Mouse (Mus musculus) embryonic facial prominence, embryonic 10.5 days (tissue): ENCODE measurements around the gene Gna13. TPM values are rescaled to one million over a fixed set of nuclear protein-coding genes. Genes with fewer than 3 reads are reported as not detected.

Source experiments
- DNase-seq: peaks from one replicate; pipeline ENCODE4 v3.0.0-alpha.2; 2017; ENCODE audit warnings: low spot score
- H3K27ac ChIP-seq: fragments of 300-500 bp; sonication (generic); replicated peaks from 2 replicates; pipeline ENCODE4 v1.5.1; 2016; ENCODE audit warnings: mild to moderate bottlenecking
- H3K27me3 ChIP-seq: fragments of 300-500 bp; sonication (generic); replicated peaks from 2 replicates; pipeline ENCODE4 v1.6.1; 2016; ENCODE audit warnings: low read depth, mild to moderate bottlenecking; ENCODE audit not compliant: poor library complexity, severe bottlenecking
- H3K36me3 ChIP-seq: fragments of 300-500 bp; sonication (generic); replicated peaks from 2 replicates; pipeline ENCODE4 v1.6.1; 2016; ENCODE audit warnings: mild to moderate bottlenecking, moderate library complexity
- H3K4me1 ChIP-seq: fragments of 300-500 bp; sonication (generic); 2 replicates; pipeline ENCODE4 v1.6.1; 2016
- H3K4me3 ChIP-seq: fragments of 300-500 bp; sonication (generic); 2 replicates; pipeline ENCODE4 v1.5.1; 2016; ENCODE audit warnings: mild to moderate bottlenecking, moderate library complexity
- H3K9me3 ChIP-seq: fragments of 300-500 bp; sonication (generic); 2 replicates; pipeline ENCODE4 v1.6.1; 2016; ENCODE audit warnings: mild to moderate bottlenecking
- WGBS: fragments of 180-500 bp; shearing (Covaris S2); methylation state at CpG from one replicate; pipeline ENCODE4 v1.1.7; 2016; 5-methylcytosine and 5-hydroxymethylcytosine counted together
- polyA plus RNA-seq: library from polyadenylated mRNA; unstranded; fragments of >200 nt; fragmentation: Nextera tagmentation; extraction: Ambion mirVana; gene quantifications from 2 replicates; pipeline ENCODE4 v1.2.1, GENCODE M21; 2016

The Gna13 gene
- polyA plus RNA-seq, 1 experiment from 2014 or later, result 18.5 TPM

DNA sequence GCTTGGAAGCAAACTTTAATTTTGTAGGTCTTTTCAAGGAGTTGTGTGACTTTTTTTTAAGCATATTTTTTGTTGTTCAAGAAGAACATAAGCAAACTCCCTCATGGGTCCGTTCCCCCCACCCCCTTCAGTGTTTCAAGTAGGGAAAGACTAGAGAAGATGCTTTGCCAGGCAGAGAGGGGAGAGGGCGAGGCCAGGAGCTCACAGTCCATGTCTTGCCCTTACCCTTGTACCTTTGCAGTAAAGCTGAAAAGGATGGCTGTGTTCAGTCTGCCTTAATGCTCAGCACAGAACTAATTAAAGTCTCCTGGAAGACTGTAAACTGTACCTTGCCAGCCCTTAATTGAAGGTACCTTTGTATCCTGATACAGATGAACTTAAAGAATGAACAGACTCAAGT lies 1.7 kb downstream of the Gna13 start:
- Histone ChIP-seq H3K4me3 (peak overlapping the region; percentile 93), H3K27ac (no peak overlapping the region), H3K4me1 (peaks cover 61% of the 10 kb centered on the region), H3K27me3 (peaks cover 16% of the 10 kb centered on the region), H3K36me3 (peaks cover 43% of the 10 kb centered on the region), H3K9me3 (no peaks in the 10 kb centered on the region)
- 70% methylated on average over 2 of the region's 2 CpGs for WGBS
- DNase-seq, result no peak

DNA sequence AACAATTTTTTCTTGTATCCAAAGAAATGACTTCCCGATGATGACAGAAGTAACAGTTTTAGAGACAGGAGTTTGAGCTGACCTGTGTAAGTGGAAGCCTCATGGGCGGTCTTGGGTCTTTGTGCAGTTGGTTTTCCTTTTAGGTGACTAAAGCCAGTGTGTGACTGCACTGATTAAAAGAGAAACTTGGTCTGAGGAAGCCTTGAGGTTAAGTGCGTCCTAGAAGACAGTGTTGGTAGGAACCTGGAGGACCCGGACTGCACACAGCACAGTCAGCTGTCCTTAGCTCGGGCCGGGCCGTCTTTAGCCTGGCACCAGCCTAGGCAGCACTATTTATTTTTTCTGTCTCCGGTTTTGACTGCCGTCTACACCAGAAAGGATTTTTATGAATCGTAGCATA lies 2.2 kb downstream of the Gna13 start:
- no peak for DNase-seq
- WGBS, result 86% methylated on average over 10 of the region's 10 CpGs
- H3K4me3 ChIP-seq, result peak overlapping the region; percentile 93; the same call in 1 of the 2 replicates

DNA sequence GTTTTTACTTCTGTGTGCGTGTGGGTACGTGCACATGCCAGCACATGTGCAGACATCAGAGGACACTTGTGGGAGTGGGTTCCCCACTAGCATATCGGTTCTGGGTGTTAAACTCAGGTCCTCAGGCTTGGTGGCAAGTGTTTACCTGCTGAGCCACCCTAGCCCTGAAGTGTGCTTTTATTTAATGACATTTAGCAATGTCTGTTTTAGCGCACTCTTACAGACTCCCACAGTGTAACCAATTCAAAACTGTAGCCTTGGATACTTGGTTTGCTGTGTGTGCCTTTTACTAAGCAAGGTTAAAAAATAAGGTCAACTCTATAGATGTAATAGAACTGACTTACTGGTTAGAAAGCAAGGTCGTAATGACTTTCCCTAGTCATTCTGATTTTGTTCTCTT lies 3.2 kb downstream of the Gna13 start:
- Histone ChIP-seq H3K4me3 (no peak overlapping the region), H3K27me3 (peaks cover 9% of the 10 kb centered on the region), H3K36me3 (peaks cover 57% of the 10 kb centered on the region), H3K9me3 (no peaks in the 10 kb centered on the region), H3K27ac (no peak overlapping the region), H3K4me1 (peaks cover 56% of the 10 kb centered on the region)
- no peak for DNase-seq
- 95% methylated on average over 5 of the region's 5 CpGs for WGBS

More for the DNA sequence above, 2.2 kb downstream of the Gna13 start:
- H3K4me1 ChIP-seq, result peaks cover 56% of the 10 kb centered on the region
- no peak overlapping the region; the same call in 1 of the 2 replicates for H3K27ac ChIP-seq
- H3K9me3 ChIP-seq, result no peaks in the 10 kb centered on the region
- H3K27me3 ChIP-seq, result peaks cover 16% of the 10 kb centered on the region
- H3K36me3 ChIP-seq, result peaks cover 49% of the 10 kb centered on the region

DNA sequence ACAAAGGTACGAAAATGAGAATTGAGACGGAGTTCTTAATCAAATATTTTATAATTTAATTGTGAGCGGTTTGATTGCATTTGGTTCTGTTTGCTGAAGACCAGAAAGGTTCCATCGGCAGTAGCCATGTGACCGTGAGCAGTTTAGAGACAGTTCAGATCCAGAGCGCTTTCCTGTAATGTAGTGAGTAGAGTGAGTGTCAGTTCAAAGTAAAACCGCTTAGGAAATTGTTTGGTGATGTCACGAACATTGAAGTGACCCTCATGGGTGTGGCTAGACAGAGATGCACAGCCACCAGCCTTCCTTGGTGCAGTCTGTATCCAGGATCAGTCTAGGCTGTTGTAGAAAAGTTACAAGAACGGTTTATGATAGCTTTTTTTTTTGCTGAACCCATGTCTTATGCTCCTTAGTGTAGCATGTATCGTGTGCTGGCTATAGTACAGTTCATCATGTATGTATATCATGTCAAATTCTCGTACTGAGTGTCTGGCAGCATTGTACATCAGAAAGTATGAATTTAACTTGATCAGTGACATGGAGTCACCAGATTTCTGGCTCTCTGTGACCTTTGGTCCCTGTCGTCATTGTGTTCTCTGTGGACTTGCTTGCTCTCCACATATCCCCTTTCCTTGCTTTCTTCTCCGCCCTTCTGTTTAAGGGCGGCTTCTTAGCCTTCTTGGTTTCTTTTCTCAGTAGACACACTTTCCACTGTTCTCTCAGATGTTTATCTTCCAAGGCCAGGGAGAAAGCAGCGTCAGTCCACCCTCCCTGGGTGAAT lies 4.4 kb downstream of the Gna13 start:
- Histone ChIP-seq H3K4me1 (peaks cover 46% of the 10 kb centered on the region), H3K27ac (no peak overlapping the region), H3K36me3 (peaks cover 57% of the 10 kb centered on the region), H3K27me3 (no peaks in the 10 kb centered on the region), H3K4me3 (no peak overlapping the region), H3K9me3 (no peaks in the 10 kb centered on the region)
- 84% methylated on average over 15 of the region's 15 CpGs for WGBS
- DNase-seq, result no peak

DNA sequence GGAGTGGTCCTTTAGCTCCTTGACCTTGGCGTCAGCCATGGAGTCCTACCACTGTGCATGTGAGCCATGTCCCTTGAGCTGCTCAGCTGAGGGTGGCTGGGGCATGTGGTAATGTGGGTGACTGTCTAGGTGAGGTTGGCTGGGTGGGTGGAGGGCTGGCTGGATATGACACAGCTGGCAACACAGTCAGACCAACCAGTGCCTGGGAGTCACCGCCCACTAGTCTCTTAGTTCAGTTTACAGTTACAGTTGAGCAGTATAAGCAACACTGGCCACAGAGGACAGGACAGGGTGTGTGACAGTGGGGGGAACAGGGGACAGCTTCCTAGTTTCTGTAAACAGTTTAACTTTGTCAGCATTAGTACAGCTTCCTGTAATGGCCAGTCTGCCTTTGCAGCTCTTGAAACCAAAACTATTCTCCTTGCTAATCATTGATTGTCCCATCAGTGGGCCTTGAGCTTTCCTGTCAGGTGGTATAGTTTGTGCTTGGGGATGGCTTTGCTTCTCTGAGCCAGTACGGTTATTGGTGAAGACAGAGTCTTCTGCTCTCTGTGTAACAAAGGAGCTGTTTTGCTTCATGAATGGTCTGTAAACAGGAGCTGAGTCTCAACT lies 6.5 kb downstream of the Gna13 start:
- Histone ChIP-seq H3K4me1 (peaks cover 38% of the 10 kb centered on the region), H3K27me3 (no peaks in the 10 kb centered on the region), H3K9me3 (no peaks in the 10 kb centered on the region), H3K4me3 (no peak overlapping the region), H3K27ac (no peak overlapping the region), H3K36me3 (peaks cover 70% of the 10 kb centered on the region)
- 91% methylated on average over 3 of the region's 3 CpGs for WGBS
- DNase-seq, result no peak

DNA sequence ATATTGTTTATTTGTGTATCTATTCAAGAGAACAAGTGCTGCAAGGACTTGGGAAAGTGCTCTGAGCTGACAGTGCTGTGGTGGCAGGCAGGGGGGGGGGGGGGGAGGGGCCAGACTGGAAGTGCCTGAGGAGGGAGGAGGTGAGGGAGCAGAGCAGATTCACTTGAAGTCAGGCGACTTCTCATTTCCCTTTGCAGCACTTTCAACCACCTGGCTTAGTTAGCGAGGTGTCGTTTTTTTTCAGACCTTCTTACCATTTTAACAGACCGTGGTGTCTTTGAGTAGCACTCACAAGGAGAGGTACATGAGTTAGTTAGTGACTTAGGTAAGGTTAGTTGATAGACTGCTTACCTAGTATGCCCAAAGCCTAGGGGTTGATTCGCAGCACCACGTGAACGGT lies 12.8 kb downstream of the Gna13 start:
- 74% methylated on average over 7 of the region's 7 CpGs for WGBS
- Histone ChIP-seq H3K4me3 (no peak overlapping the region), H3K27ac (no peak overlapping the region), H3K9me3 (no peaks in the 10 kb centered on the region), H3K4me1 (peaks cover 34% of the 10 kb centered on the region), H3K36me3 (peaks cover 18% of the 10 kb centered on the region), H3K27me3 (no peaks in the 10 kb centered on the region)
- no peak for DNase-seq

DNA sequence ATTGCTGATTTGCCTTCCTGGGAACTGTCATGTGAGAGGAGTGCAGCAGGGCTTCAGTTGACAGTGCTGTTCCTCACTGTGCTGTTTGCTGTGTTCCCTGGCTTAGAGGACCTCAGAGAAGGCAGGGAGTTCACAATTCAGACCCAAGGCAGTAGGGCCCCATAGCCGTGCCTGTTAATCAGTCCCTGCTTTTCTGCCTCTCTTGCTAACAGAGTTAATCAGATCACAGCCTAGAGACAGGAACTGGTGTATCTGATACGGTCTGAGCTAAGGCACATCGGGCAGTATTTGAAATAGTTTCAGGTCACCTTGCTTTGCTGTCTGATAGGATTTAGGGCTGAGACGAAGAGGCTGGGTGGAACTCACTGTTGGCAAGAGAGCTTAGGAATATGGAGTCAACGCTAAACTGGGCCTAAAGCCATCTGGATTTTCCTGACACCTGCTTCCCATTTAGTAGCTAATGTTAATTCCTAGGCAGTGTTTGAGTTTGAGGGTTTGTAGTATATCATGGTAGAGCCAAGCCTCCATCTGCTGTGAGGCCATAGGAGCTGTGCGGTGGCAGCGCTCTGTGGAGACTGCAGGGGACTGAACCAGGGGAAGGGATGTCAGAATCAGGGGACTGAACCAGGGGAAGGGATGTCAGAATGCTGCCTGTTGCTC lies 14.0 kb downstream of the Gna13 start:
- DNase-seq, result no peak
- WGBS, result 54% methylated on average over 7 of the region's 7 CpGs
- no peaks in the 10 kb centered on the region for H3K27me3 ChIP-seq
- peaks cover 34% of the 10 kb centered on the region for H3K4me1 ChIP-seq
- H3K27ac ChIP-seq, result 0 out of 2 replicates have a peak overlapping the region, but pooled peaks have one; percentile 25
- H3K4me3 ChIP-seq, result no peak overlapping the region
- H3K9me3 ChIP-seq, result no peaks in the 10 kb centered on the region
- peaks cover 15% of the 10 kb centered on the region for H3K36me3 ChIP-seq

DNA sequence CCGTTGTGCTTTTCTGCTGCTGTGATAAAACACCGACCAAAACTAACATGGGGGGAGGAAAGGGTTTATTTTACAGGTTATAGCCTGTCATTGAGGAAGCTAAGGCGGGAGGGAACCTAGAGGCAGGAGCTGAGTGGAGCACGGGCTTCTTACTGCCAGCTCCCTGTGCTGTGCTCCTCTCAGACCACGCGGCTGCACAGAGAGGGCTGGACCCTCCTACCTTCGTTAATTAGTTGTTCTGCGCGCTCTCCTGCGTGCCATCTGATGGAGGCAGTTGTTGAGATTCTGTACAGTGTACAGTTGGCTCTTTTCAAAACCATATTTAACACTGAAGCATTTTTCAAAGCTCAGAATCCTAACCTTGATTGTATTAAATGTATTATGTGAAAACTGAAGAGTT lies 14.8 kb downstream of the Gna13 start:
- Histone ChIP-seq H3K27me3 (no peaks in the 10 kb centered on the region), H3K9me3 (no peaks in the 10 kb centered on the region), H3K36me3 (peaks cover 15% of the 10 kb centered on the region), H3K27ac (no peak overlapping the region), H3K4me1 (peaks cover 34% of the 10 kb centered on the region), H3K4me3 (no peak overlapping the region)
- DNase-seq, result no peak
- WGBS, result 58% methylated on average over 10 of the region's 10 CpGs

DNA sequence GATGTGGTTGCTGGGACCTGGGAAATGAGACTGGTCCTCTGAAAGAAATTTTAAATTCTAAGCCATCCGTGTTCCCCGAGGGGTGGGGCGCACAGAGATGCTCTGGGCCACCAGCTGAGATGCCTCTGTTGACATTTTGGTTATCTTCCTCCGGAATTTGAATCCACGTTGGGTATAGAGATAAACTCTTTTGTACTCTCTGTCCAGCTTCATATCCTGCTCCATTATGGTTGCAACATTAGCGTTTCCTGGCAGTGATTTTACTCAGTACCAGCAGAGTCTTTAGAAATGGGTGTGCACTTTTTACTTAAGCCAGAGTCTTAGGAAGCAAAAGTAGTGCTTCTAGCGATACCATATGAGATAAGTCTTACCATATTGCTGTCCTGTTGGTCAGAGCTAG lies 15.4 kb downstream of the Gna13 start:
- DNase-seq, result no peak
- WGBS, result 78% methylated on average over 7 of the region's 7 CpGs
- Histone ChIP-seq H3K36me3 (peaks cover 13% of the 10 kb centered on the region), H3K27ac (no peak overlapping the region), H3K4me3 (no peak overlapping the region), H3K9me3 (no peaks in the 10 kb centered on the region), H3K27me3 (no peaks in the 10 kb centered on the region), H3K4me1 (peaks cover 34% of the 10 kb centered on the region)

DNA sequence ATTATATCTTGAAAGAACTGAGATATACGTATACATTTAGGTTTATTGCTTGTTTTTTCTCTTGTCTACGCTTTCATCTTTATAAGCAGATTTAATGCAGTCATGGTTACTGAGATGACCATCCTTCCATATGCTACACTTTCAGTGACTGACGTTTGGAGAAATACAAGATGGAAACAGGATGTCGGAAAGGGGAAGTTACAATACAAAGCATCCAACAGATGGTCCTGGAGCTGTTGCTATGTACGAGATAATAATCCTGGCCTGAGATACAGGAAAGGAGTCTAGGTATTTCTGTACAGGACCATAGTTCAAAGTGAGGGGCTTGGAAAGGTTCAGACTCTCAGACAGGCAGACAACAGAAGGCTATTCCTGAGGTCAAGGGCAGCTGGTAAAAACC lies 18.0 kb downstream of the Gna13 start:
- H3K36me3 ChIP-seq, result no peaks in the 10 kb centered on the region; the same call in 1 of the 2 replicates
- no peak overlapping the region for H3K27ac ChIP-seq
- WGBS, result 86% methylated on average over 5 of the region's 5 CpGs
- H3K9me3 ChIP-seq, result no peaks in the 10 kb centered on the region
- H3K4me1 ChIP-seq, result peaks cover 29% of the 10 kb centered on the region
- H3K4me3 ChIP-seq, result no peak overlapping the region
- H3K27me3 ChIP-seq, result no peaks in the 10 kb centered on the region
- no peak for DNase-seq

DNA sequence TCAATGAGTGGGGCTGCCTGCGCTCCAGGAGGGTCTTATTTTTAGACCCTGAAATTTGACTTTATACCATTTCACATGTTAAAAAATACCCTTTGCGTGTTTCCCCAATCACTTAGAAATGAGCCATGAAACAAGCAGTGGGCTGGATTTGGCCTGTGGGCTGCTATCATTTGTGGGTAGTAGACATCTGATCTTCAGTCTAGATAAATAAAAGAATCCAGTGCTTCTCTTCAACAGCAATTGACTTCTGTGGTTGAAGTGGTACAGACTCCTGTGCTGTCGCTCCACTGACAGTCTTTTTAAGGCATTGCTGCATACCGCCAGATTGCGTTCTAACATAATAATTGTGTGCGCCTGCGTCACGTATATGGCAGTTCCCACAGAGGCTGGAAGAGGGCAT lies 22.7 kb downstream of the Gna13 start:
- WGBS, result 94% methylated on average over 8 of the region's 8 CpGs
- H3K4me3 ChIP-seq, result no peak overlapping the region
- no peak for DNase-seq

DNA sequence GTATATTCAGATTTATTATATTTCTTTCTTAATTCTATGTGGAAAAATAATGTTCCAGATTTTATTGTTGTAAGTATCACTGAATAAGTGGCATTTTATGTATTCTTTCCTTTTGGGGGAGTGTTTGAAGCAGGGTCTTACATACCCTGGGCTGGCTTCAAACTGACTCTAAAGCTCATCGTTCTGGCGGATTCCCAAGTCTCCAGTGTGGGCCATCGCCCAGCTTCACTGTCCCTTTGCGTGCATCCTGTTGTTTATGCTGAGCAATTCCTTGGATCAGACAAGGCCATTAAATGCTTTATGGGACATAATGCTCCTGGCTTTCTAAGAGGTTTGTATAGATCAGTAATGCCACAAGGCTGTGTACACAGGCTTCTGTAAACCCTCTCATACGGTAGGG lies 26.4 kb downstream of the Gna13 start:
- Histone ChIP-seq H3K9me3 (no peaks in the 10 kb centered on the region), H3K36me3 (peaks cover 18% of the 10 kb centered on the region), H3K27ac (no peak overlapping the region), H3K4me3 (no peak overlapping the region), H3K27me3 (no peaks in the 10 kb centered on the region), H3K4me1 (peaks cover 16% of the 10 kb centered on the region)
- no peak for DNase-seq
- 96% methylated on average over 5 of the region's 5 CpGs for WGBS

More for the DNA sequence above, 22.7 kb downstream of the Gna13 start:
- Histone ChIP-seq H3K9me3 (no peaks in the 10 kb centered on the region), H3K4me1 (peaks cover 6% of the 10 kb centered on the region; the same call in 1 of the 2 replicates), H3K36me3 (peaks cover 3% of the 10 kb centered on the region; the same call in 1 of the 2 replicates), H3K27ac (no peak overlapping the region), H3K27me3 (no peaks in the 10 kb centered on the region)
